Mouse (Mus musculus): ENCODE measurements around the gene Tbcd.

Gene Tbcd

GRCm38 (mm10) chr11:121451753-121452635, at the start of gene Tbcd:
Gene Tbcd, plus strand, starts transcription at chr11:121451949.
- peak; percentile 92 for DNase-seq (ENCODE audit: low read depth)

GRCm38 (mm10) chr11:121407366-121408155, 44.2 kb upstream of the Tbcd start:
- DNase-seq (ENCODE audit: low read depth): no peak

- DNase-seq (ENCODE audit: low read depth): no peak
These were observed 37.0 kb upstream of the Tbcd start for GRCm38 (mm10) chr11:121414762-121415161.

GRCm38 (mm10) chr11:121415351-121415750, 36.4 kb upstream of the Tbcd start:
- no peak for DNase-seq (ENCODE audit: low read depth)

GRCm38 (mm10) chr11:121417971-121418370, 33.8 kb upstream of the Tbcd start:
- no peak for DNase-seq (ENCODE audit: low read depth)

- DNase-seq (ENCODE audit: low read depth): no peak
These were observed 32.8 kb upstream of the Tbcd start for GRCm38 (mm10) chr11:121418932-121419331.

- DNase-seq (ENCODE audit: low read depth): no peak
These were observed 31.4 kb upstream of the Tbcd start for GRCm38 (mm10) chr11:121420379-121420778.

- DNase-seq (ENCODE audit: low read depth): peak; percentile 99
These were observed 30.8 kb upstream of the Tbcd start, which contains the start of gene Fn3krp for GRCm38 (mm10) chr11:121420830-121421552. Gene Fn3krp, plus strand, starts transcription at chr11:121421401.

GRCm38 (mm10) chr11:121421553-121422173, 30.1 kb upstream of the Tbcd start:
- DNase-seq (ENCODE audit: low read depth): peak; percentile 10

GRCm38 (mm10) chr11:121433397-121433796, 18.4 kb upstream of the Tbcd start:
- no peak for DNase-seq (ENCODE audit: low read depth)

- peak; percentile 77 for DNase-seq (ENCODE audit: low read depth)
These were observed 17.3 kb upstream of the Tbcd start, which contains the start of gene Fn3k for GRCm38 (mm10) chr11:121434156-121435155. Gene Fn3k, plus strand, starts transcription at chr11:121434913.

- no peak for DNase-seq (ENCODE audit: low read depth)
These were observed 14.5 kb upstream of the Tbcd start for GRCm38 (mm10) chr11:121437236-121437635.

GRCm38 (mm10) chr11:121439686-121440292, 12.0 kb upstream of the Tbcd start:
- no peak for DNase-seq (ENCODE audit: low read depth)

GRCm38 (mm10) chr11:121441653-121442052, 10.1 kb upstream of the Tbcd start:
- no peak for DNase-seq (ENCODE audit: low read depth)

- DNase-seq (ENCODE audit: low read depth): no peak
These were observed 9.7 kb upstream of the Tbcd start for GRCm38 (mm10) chr11:121442076-121442475.

GRCm38 (mm10) chr11:121451216-121451726, 478 bp upstream of the Tbcd start:
- DNase-seq (ENCODE audit: low read depth): no peak

GRCm38 (mm10) chr11:121457874-121458273, 6.1 kb downstream of the Tbcd start:
- DNase-seq (ENCODE audit: low read depth): no peak

- DNase-seq (ENCODE audit: low read depth): no peak
These were observed 15.7 kb downstream of the Tbcd start for GRCm38 (mm10) chr11:121467408-121467807.

GRCm38 (mm10) chr11:121474831-121475230, 23.1 kb downstream of the Tbcd start:
- no peak for DNase-seq (ENCODE audit: low read depth)

Measured in c-Kit-positive CD71-negative TER-119-negative erythroid progenitor cells, embryonic 14.5 days (primary cell).